Mouse (Mus musculus) olfactory bulb, adult 2 months (tissue): ENCODE data around the gene Mllt6.

Source experiments
- CTCF ChIP-seq: fragments of 200-500 bp; IDR thresholded peaks from 2 replicates; pipeline ENCODE4 v1.5.1; 2012; ENCODE audit warnings: low read depth, mild to moderate bottlenecking, low read length, moderate library complexity; ENCODE audit not compliant: insufficient read depth
- POLR2A ChIP-seq: fragments of 200-500 bp; IDR thresholded peaks from 2 replicates; pipeline ENCODE4 v1.6.1; 2012; ENCODE audit warnings: mild to moderate bottlenecking, low read depth, low read length, moderate library complexity; ENCODE audit not compliant: insufficient read depth

DNA sequence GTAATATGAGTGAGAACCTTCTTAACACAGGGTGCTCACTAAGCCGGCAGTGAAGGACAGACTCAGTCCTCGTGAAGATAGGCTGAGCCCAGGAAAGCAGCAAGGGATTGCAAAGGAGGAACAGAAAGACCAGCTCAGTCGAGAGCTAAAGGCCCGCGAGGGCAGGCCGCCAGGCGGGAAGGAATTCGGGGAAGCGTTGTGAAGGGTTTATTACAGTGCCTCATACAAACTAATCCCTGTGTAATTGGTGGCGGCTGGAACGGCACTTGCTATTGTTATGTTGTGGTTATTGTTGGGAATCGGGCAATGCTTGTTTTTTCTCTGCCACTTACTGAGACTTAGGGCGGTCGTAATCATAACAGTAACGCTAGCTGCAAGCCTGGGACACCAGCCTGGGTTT, 14.2 kb downstream of the Mllt6 start:
- TF ChIP-seq POLR2A (no peak), CTCF (no peak)
